Mouse (Mus musculus): ENCODE results near the gene Rpl7a.
"Not testable (repeated sequence)": the region's sequence is repeated elsewhere in the genome, so short reads cannot be mapped to it uniquely, and the experiment has no call there.

Rpl7a gene

DNA sequence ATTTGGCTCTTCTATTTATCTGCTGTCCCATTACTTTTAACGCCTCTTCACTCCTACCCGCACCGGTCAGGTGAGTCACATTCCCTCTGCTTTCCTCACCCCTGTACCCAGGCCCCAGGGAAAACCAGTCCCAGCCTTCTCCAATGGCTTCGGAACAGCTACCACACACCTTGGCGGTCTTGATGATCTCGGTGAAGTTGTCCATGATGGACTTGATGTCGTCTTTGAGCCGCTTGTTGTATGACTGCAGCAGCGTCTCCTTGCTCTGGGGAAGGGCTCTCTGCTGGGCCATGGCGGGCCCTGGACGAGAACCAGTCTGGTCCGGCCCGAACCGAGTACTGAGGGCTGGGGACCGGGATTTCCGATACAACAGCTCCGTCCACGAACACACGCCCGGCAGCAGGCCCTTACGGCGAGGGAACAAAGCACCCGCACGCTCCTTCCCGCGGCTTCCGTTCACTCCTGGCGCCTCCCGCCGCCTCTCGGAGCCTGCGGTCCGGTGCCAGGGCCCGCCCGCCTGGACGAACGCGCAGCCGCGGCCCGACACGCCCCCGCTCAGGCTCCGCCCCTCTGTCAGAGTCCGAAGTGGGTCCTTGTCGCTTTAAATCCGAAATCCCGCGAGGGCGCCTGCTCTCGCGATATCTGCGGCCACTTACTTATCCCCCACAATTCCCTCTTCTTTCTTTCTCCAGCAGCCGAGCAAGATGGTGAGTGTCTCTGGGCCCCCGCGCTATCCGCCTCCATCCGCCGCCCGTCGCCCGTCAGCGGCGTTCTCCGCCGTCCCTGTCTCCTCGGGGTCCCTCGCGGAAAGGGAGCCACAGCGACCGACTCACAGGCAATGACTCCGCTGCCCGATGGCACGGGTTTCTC, at the start of gene Rpl7a, which contains the start of gene Med22:
TSS of gene Rpl7a (plus strand) at position 641 of the 870 bp plus-strand sequence.
TSS of gene Med22 (minus strand) at position 554 of the 870 bp plus-strand sequence.
- peak; percentile 100 for DNase-seq

GRCm38 (mm10) chr2:26862856-26863255, 47.7 kb upstream of the Rpl7a start:
- no peak for DNase-seq

DNA sequence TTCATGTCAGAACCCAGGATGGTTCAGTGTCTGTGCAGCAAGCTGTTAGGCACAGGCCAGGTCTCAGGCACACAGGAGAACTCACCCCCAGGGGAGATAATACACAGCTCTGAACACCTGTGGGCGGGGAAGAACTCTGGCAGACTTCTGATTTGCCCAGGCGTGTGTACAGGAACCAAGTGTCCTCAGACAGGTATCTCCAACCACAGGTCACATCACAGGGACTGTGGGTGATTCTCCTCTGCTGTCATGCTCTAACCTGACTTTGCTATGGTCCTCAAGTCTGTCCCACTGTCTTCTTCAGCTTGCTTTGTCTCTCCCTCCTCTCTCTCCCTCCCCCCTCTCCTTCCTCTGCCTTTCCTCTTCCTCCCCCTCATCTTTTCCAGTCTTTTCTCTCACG, 45.7 kb upstream of the Rpl7a start, which contains the start of gene Abo:
TSS of gene Abo (minus strand) at position 101 of the 400 bp plus-strand sequence.
- no peak for DNase-seq

- DNase-seq: no peak
Observed at GRCm38 (mm10) chr2:26870666-26871065, 39.9 kb upstream of the Rpl7a start.

- no peak for DNase-seq
Observed at GRCm38 (mm10) chr2:26878571-26878970, 32.0 kb upstream of the Rpl7a start.

- DNase-seq: not testable (repeated sequence)
Observed at GRCm38 (mm10) chr2:26885541-26885940, 25.0 kb upstream of the Rpl7a start.

GRCm38 (mm10) chr2:26886170-26886569, 24.4 kb upstream of the Rpl7a start:
- DNase-seq: not testable (repeated sequence)

- no peak for DNase-seq
Observed at GRCm38 (mm10) chr2:26895898-26896297, 14.7 kb upstream of the Rpl7a start.

GRCm38 (mm10) chr2:26900731-26901130, 9.8 kb upstream of the Rpl7a start:
- DNase-seq: no peak

DNA sequence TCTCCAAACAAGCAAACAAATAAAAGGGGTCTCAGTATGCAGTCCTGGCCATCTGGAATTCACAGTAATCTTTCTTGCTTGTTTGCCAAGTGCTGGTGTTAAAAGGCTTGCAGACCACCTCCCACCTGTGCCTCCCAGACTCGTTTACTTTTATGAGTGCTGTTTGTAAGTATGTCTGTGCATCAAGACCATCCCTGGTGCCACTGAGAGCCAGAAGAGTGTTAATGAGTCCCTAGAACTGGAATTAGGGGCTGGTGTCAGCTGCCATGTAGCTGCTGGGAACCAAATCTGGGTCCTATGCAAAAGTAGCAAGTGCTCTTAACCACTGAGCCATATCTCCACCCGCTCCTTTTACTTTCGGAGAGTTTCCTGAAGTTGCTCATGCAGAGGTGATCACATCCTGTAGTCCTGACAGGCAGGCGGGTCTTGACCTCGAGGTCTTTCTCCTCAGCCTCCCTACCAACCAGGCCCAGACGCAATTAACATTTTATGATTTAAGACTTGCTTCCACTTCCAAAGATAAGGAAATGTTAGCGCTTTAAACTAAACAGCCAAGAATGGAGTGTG, 8.6 kb upstream of the Rpl7a start:
- no peak for DNase-seq

DNA sequence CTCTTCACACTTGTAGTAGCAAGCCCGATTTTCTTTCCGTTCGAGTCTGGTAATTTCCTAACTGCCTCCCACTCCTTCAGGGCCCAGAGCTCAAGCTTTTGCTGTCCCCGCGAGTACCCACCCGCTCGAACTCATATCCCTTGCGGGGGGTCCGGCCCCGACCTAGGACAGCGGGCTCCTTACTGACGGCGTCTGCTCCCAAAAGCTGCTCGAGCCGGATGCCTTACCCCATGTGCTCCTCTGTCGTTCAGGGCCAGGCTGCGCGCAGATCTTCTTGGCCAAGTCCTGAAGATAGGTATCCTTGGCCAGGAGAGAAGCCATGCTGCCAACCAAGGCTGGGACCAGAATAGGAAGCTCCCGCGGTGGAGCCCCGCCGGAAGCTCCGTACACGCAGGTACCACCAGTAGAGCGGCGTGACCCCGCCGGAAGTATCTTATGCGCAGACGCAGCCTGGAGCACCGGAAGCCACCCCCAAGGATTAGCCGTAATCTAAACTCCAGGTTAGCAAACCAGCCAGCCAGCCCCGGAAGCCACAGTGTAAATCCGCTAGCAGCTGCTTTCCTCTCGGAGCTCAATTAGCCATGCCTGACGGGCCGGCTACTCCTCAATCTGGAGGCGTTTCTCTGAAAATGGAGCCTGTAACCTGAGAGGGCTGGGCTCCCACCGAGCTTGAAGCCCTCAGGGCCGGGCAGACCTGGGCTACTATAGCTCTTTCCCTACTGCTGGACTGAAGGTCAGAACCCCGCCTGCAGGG, 7.9 kb upstream of the Rpl7a start, which contains the start of gene Surf6:
TSS of gene Surf6 (minus strand) at position 413 of the 754 bp plus-strand sequence.
- DNase-seq: peak; percentile 93

- no peak for DNase-seq
Observed at GRCm38 (mm10) chr2:26903311-26903710, 7.3 kb upstream of the Rpl7a start.

GRCm38 (mm10) chr2:26905936-26906335, 4.6 kb upstream of the Rpl7a start:
- DNase-seq: no peak

DNA sequence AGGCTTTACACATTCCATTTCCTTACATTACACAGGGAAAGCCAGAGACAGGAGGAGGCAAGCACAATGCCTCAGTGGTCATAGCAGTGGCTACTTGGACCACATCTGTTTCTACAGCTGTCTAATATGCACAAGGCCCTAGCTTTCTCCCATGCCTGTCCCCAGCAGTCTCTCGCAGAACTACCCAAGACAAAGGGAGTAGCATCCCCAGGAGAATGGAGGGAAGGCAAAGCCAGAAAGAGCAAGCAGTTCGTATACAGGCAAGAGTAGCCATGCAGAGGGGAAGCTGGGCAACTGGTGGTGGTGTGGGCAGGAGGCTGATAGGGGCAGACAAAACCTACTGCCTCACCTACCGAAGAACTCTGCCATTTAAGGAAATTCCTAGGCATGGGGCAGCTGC, 4.1 kb upstream of the Rpl7a start:
- DNase-seq: no peak

- peak; percentile 60 for DNase-seq
Observed at GRCm38 (mm10) chr2:26907109-26907508, 3.5 kb upstream of the Rpl7a start.

GRCm38 (mm10) chr2:26908710-26909386, 1.7 kb upstream of the Rpl7a start:
- DNase-seq: no peak

- no peak for DNase-seq
Observed at GRCm38 (mm10) chr2:26909387-26909784, 1.2 kb upstream of the Rpl7a start.

GRCm38 (mm10) chr2:26910994-26911765, 616 bp downstream of the Rpl7a start:
- DNase-seq: peak; percentile 55

- DNase-seq: no peak
Observed at GRCm38 (mm10) chr2:26912253-26912770, 1.7 kb downstream of the Rpl7a start.

DNA sequence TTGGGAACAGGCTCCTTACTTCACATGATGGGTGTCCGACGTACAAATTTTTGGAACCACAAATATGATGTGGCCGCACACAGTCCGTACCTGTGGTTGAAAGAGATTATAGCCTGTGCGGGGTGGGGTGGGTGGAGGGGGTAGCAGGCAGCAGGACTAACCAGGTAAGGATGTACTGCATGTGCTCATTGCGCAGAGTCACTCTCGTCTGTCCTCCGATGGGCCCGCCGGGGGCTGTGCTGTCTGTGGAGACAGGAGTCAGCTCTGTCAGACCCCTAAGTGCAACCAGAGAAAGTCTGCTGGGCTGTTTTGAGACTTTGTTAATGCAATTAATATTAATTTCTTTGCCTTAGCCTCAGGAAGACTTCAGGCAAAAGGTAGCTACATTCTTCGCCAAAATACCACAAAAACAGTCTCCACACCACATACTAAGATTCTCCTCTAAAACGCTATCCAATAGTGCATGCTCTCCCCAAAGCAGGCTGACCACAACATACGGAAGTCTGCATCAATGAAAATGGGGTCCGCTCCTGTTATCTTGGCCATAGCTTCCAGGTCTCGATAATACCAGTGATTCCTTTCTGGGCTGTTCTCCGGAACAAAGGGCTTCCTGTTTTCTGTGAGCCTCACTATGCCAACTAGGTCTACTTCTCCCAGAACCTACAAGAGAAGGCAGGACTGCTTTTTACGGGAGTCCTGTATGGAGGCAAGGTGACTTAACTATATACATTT, 3.0 kb downstream of the Rpl7a start:
- DNase-seq: no peak
